Mouse (Mus musculus): Measurements from ENCODE around the gene Bbs1.

DNA sequence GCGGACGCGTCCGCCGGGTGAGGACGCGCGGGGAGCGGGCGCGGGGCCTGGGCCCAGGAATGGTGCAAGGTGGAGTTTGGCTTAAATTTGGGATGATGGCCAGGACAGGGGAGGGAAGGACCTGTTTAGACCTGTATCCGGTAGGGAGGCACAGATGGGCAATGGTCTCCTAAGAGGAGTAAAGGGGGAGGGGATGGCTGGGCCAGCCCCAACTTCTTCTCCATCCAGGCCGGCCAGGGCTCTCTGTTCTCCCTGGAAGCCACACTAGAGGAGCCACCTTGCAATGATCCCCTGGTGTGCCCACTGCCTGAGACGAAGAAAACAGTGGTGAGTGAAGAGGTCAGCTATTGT is 51.0 kb downstream of the Bbs1 start:
- TF ChIP-seq POLR2A (IDR thresholded peaks at IDR 0.05; ENCODE audit: extremely low read depth, insufficient read depth, low read length) (no peak), CTCF (IDR thresholded peaks at IDR 0.05; ENCODE audit: low read depth, low read length) (no peak)
